Mouse (Mus musculus) Muller cell, postnatal 12 days (primary cell): ENCODE data around the gene Trafd1.
"Not testable (repeated sequence)": the region's sequence is repeated elsewhere in the genome, so short reads cannot be mapped to it uniquely, and the experiment has no call there.

ENCODE experiments used
- DNase-seq: peaks from one replicate; pipeline ENCODE4 v3.0.0-alpha.2; 2015; ENCODE audit errors: inconsistent ontology term

Trafd1 gene

GRCm38 (mm10) chr5:121384757-121385460, 523 bp downstream of the Trafd1 start:
- DNase-seq: peak; percentile 69

GRCm38 (mm10) chr5:121383857-121384756, 1.3 kb downstream of the Trafd1 start:
- peak; percentile 70 for DNase-seq

GRCm38 (mm10) chr5:121380692-121381091, 4.7 kb downstream of the Trafd1 start:
- no peak for DNase-seq

GRCm38 (mm10) chr5:121378678-121379256, 6.7 kb downstream of the Trafd1 start:
- no peak for DNase-seq

- DNase-seq: not testable (repeated sequence)
Observed at GRCm38 (mm10) chr5:121376972-121377371, 8.5 kb downstream of the Trafd1 start.

- DNase-seq: no peak
Observed at GRCm38 (mm10) chr5:121374790-121375189, 10.6 kb downstream of the Trafd1 start.

- DNase-seq: no peak
Observed at GRCm38 (mm10) chr5:121371712-121372111, 13.7 kb downstream of the Trafd1 start.

- no peak for DNase-seq
Observed at GRCm38 (mm10) chr5:121367255-121367654, 18.2 kb downstream of the Trafd1 start.

- no peak for DNase-seq
Observed at GRCm38 (mm10) chr5:121366449-121367225, 18.8 kb downstream of the Trafd1 start.

GRCm38 (mm10) chr5:121363441-121363840, 22.0 kb downstream of the Trafd1 start:
- no peak for DNase-seq

GRCm38 (mm10) chr5:121361696-121362095, 23.7 kb downstream of the Trafd1 start:
- no peak for DNase-seq

GRCm38 (mm10) chr5:121359229-121359628, 26.2 kb downstream of the Trafd1 start:
- no peak for DNase-seq

GRCm38 (mm10) chr5:121343997-121344396, 41.4 kb downstream of the Trafd1 start:
- DNase-seq: no peak

GRCm38 (mm10) chr5:121342490-121342889, 42.9 kb downstream of the Trafd1 start:
- DNase-seq: no peak

- no peak for DNase-seq
Observed at GRCm38 (mm10) chr5:121340965-121341473, 44.4 kb downstream of the Trafd1 start.

- DNase-seq: peak; percentile 47
Observed at GRCm38 (mm10) chr5:121339507-121340230, 45.8 kb downstream of the Trafd1 start.

GRCm38 (mm10) chr5:121336776-121337175, 48.7 kb downstream of the Trafd1 start:
- DNase-seq: peak; percentile 20

- DNase-seq: peak; percentile 65
Observed at GRCm38 (mm10) chr5:121336009-121336408, 49.4 kb downstream of the Trafd1 start.

GRCm38 (mm10) chr5:121335426-121335825, 50.0 kb downstream of the Trafd1 start:
- no peak for DNase-seq

GRCm38 (mm10) chr5:121334454-121334853, 51.0 kb downstream of the Trafd1 start:
- no peak for DNase-seq

- no peak for DNase-seq
Observed at GRCm38 (mm10) chr5:121333976-121334375, 51.5 kb downstream of the Trafd1 start.
